Mouse (Mus musculus) testis, postnatal 10 days (tissue): ENCODE data around the gene Alg9.
"Not testable (repeated sequence)": the region's sequence is repeated elsewhere in the genome, so short reads cannot be mapped to it uniquely, and the experiment has no call there.

Experiments used
- DNase-seq: peaks from one replicate; pipeline ENCODE4 v3.0.0; 2021; ENCODE audit warnings: low spot score

The Alg9 gene

GRCm38 (mm10) chr9:50816512-50816911 lies 41.7 kb downstream of the Alg9 start:
- DNase-seq, result no peak

- DNase-seq, result no peak
Measured at GRCm38 (mm10) chr9:50818050-50818449, 43.2 kb downstream of the Alg9 start.

- DNase-seq, result no peak
Measured at GRCm38 (mm10) chr9:50819716-50820115, 44.9 kb downstream of the Alg9 start.

- DNase-seq, result no peak
Measured at GRCm38 (mm10) chr9:50821651-50822050, 46.8 kb downstream of the Alg9 start.

- DNase-seq, result no peak
Measured at GRCm38 (mm10) chr9:50822216-50822615, 47.4 kb downstream of the Alg9 start.

GRCm38 (mm10) chr9:50823779-50824453 lies 49.1 kb downstream of the Alg9 start:
- no peak for DNase-seq

- no peak for DNase-seq
Measured at GRCm38 (mm10) chr9:50831514-50831913, 56.7 kb downstream of the Alg9 start.

GRCm38 (mm10) chr9:50832162-50832561 lies 57.3 kb downstream of the Alg9 start:
- DNase-seq, result no peak

GRCm38 (mm10) chr9:50832582-50832981 lies 57.8 kb downstream of the Alg9 start:
- DNase-seq, result not testable (repeated sequence)

- DNase-seq, result no peak
Measured at GRCm38 (mm10) chr9:50833786-50834185, 59.0 kb downstream of the Alg9 start.

GRCm38 (mm10) chr9:50835068-50835705 lies 60.4 kb downstream of the Alg9 start:
- no peak for DNase-seq

GRCm38 (mm10) chr9:50836097-50836496 lies 61.3 kb downstream of the Alg9 start:
- DNase-seq, result no peak

- DNase-seq, result no peak
Measured at GRCm38 (mm10) chr9:50841079-50841789, 66.4 kb downstream of the Alg9 start.

GRCm38 (mm10) chr9:50845081-50845480 lies 70.3 kb downstream of the Alg9 start, which contains the start of gene Ppp2r1b:
TSS of gene Ppp2r1b (plus strand) at chr9:50845301.
- no peak for DNase-seq

GRCm38 (mm10) chr9:50845547-50845946 lies 70.7 kb downstream of the Alg9 start:
- DNase-seq, result no peak

- no peak for DNase-seq
Measured at GRCm38 (mm10) chr9:50847133-50847532, 72.3 kb downstream of the Alg9 start.

GRCm38 (mm10) chr9:50847606-50848368 lies 73.0 kb downstream of the Alg9 start:
- DNase-seq, result no peak

- DNase-seq, result no peak
Measured at GRCm38 (mm10) chr9:50848821-50849220, 74.0 kb downstream of the Alg9 start.

- DNase-seq, result peak; percentile 95
Measured at GRCm38 (mm10) chr9:50849249-50849648, 74.4 kb downstream of the Alg9 start.

GRCm38 (mm10) chr9:50849755-50850154 lies 74.9 kb downstream of the Alg9 start:
- DNase-seq, result no peak

GRCm38 (mm10) chr9:50850271-50850670 lies 75.5 kb downstream of the Alg9 start:
- no peak for DNase-seq

GRCm38 (mm10) chr9:50850713-50851112 lies 75.9 kb downstream of the Alg9 start:
- no peak for DNase-seq
